Mouse (Mus musculus): Measurements from ENCODE around the gene Rreb1.

GRCm38 (mm10) chr13:37894756-37895155 lies 116.6 kb downstream of the Rreb1 start:
- TF ChIP-seq CTCF (IDR thresholded peaks at IDR 0.05; ENCODE audit: low read depth, low read length) (no peak), POLR2A (IDR thresholded peaks at IDR 0.05; ENCODE audit: extremely low read depth, insufficient read depth, low read length) (no peak)

Data from liver, adult 2 months (tissue).